Mouse (Mus musculus) forebrain, postnatal 0 days (tissue): ENCODE data around the gene Itpkb. TPM values are rescaled to one million over a fixed set of nuclear protein-coding genes. Genes with fewer than 3 reads are reported as not detected.

ENCODE experiments used
- ATAC-seq: fragments of 200-750 bp; cut with Nextera tagmentation; 2 replicates; pipeline ENCODE4 v1.8.0; 2017; ENCODE audit warnings: mild to moderate bottlenecking, moderate library complexity
- DNase-seq: peaks from one replicate; pipeline ENCODE4 v3.0.0-alpha.2; 2015
- H3K27ac ChIP-seq: fragments of 300-500 bp; sonication (generic); 2 replicates; pipeline ENCODE4 v1.5.1; 2014; ENCODE audit warnings: low read depth, mild to moderate bottlenecking, antibody characterized with exemption, low read length, moderate library complexity, mixed read lengths
- H3K27me3 ChIP-seq: fragments of 300-500 bp; sonication (generic); 2 replicates; pipeline ENCODE4 v1.6.1; 2014; ENCODE audit warnings: mild to moderate bottlenecking, low read length, mixed read lengths; ENCODE audit not compliant: insufficient read depth
- H3K36me3 ChIP-seq: fragments of 300-500 bp; sonication (generic); 2 replicates; pipeline ENCODE4 v1.6.1; 2014; ENCODE audit warnings: mild to moderate bottlenecking, moderate library complexity; ENCODE audit not compliant: insufficient read depth
- H3K4me1 ChIP-seq: fragments of 300-500 bp; sonication (generic); 2 replicates; pipeline ENCODE4 v1.6.1; 2014; ENCODE audit warnings: antibody characterized with exemption; ENCODE audit not compliant: insufficient read depth
- H3K4me2 ChIP-seq: fragments of 300-500 bp; sonication (generic); 2 replicates; pipeline ENCODE4 v1.6.1; 2014; ENCODE audit warnings: low read depth, mild to moderate bottlenecking, moderate library complexity
- H3K4me3 ChIP-seq: fragments of 300-500 bp; sonication (generic); 2 replicates; pipeline ENCODE4 v1.5.1; 2014; ENCODE audit warnings: low read depth, low read length, mixed read lengths
- H3K9ac ChIP-seq: fragments of 300-500 bp; sonication (generic); 2 replicates; pipeline ENCODE4 v1.6.1; 2014; ENCODE audit warnings: mild to moderate bottlenecking
- H3K9me3 ChIP-seq: fragments of 300-500 bp; sonication (generic); 2 replicates; pipeline ENCODE4 v1.6.1; 2016; ENCODE audit warnings: low read length
- CTCF ChIP-seq: sonication (generic); IDR thresholded peaks from 2 replicates; pipeline ENCODE4 v1.5.1; 2016; ENCODE audit warnings: antibody characterized with exemption, control low read depth, low read depth
- WGBS: fragments of 180-500 bp; shearing (Covaris S2); extraction: QIAGEN DNeasy Blood & Tissue Kit; methylation state at CpG from one replicate; pipeline ENCODE4 v1.1.7; 2014; 5-methylcytosine and 5-hydroxymethylcytosine counted together
- polyA plus RNA-seq: library from polyadenylated mRNA; unstranded; fragments of >200 nt; fragmentation: Nextera tagmentation; extraction: Ambion mirVana; gene quantifications from 2 replicates; pipeline ENCODE4 v1.2.1, GENCODE M21; 2015
- total RNA-seq: library from RNA; depleted of rRNA; stranded (reverse); fragments of >200 nt; gene quantifications from 2 replicates; pipeline ENCODE4 v1.2.3, GENCODE M21; 2014

Itpkb gene
- total and polyA plus RNA-seq, 2 experiments from 2014 or later, result 1.9 to 6.4 TPM

- Histone ChIP-seq H3K27ac (no peak overlapping the region), H3K36me3 (no peaks in the 10 kb centered on the region), H3K9me3 (no peaks in the 10 kb centered on the region), H3K4me1 (peaks cover 4% of the 10 kb centered on the region), H3K27me3 (no peaks in the 10 kb centered on the region), H3K9ac (no peak overlapping the region), H3K4me2 (no peak overlapping the region), H3K4me3 (no peak overlapping the region)
- DNase-seq, result no peak
- no peak for TF ChIP-seq CTCF
- ATAC-seq, result no peak
- WGBS, result 75% methylated on average over 9 of the region's 9 CpGs
Measured at GRCm38 (mm10) chr1:180393017-180393797, 62.9 kb downstream of the Itpkb start.

GRCm38 (mm10) chr1:180393873-180394272, 63.6 kb downstream of the Itpkb start:
- Histone ChIP-seq H3K27me3 (no peaks in the 10 kb centered on the region), H3K9ac (no peak overlapping the region), H3K4me3 (no peak overlapping the region), H3K4me1 (no peaks in the 10 kb centered on the region), H3K9me3 (no peaks in the 10 kb centered on the region), H3K27ac (no peak overlapping the region), H3K36me3 (no peaks in the 10 kb centered on the region), H3K4me2 (no peak overlapping the region)
- ATAC-seq (no peak), DNase-seq (no peak)
- no peak for TF ChIP-seq CTCF
- WGBS, result 93% methylated on average over 12 of the region's 12 CpGs

- no peak for TF ChIP-seq CTCF
- WGBS, result 65% methylated on average over 5 of the region's 5 CpGs
- no peak overlapping the region for H3K9ac ChIP-seq
- no peak overlapping the region for H3K4me3 ChIP-seq
- no peaks in the 10 kb centered on the region for H3K27me3 ChIP-seq
- no peaks in the 10 kb centered on the region for H3K4me1 ChIP-seq
- H3K9me3 ChIP-seq, result no peaks in the 10 kb centered on the region
- H3K4me2 ChIP-seq, result no peak overlapping the region
- no peak for ATAC-seq
- H3K36me3 ChIP-seq, result no peaks in the 10 kb centered on the region
- no peak for DNase-seq
- H3K27ac ChIP-seq, result no peak overlapping the region
Measured at GRCm38 (mm10) chr1:180397734-180398133, 67.4 kb downstream of the Itpkb start.

GRCm38 (mm10) chr1:180398446-180398845, 68.2 kb downstream of the Itpkb start:
- no peaks in the 10 kb centered on the region for H3K4me1 ChIP-seq
- no peak for TF ChIP-seq CTCF
- H3K36me3 ChIP-seq, result no peaks in the 10 kb centered on the region
- H3K4me2 ChIP-seq, result no peak overlapping the region
- no peak overlapping the region for H3K27ac ChIP-seq
- H3K9ac ChIP-seq, result no peak overlapping the region
- whole genome bisulfite sequencing, result 75% methylated on average over 3 of the region's 3 CpGs
- no peak overlapping the region for H3K4me3 ChIP-seq
- H3K9me3 ChIP-seq, result no peaks in the 10 kb centered on the region
- DNase-seq (no peak), ATAC-seq (no peak)
- no peaks in the 10 kb centered on the region for H3K27me3 ChIP-seq

GRCm38 (mm10) chr1:180400691-180401455, 70.6 kb downstream of the Itpkb start:
- Histone ChIP-seq H3K4me2 (no peak overlapping the region), H3K9me3 (no peaks in the 10 kb centered on the region), H3K4me1 (no peaks in the 10 kb centered on the region), H3K27me3 (no peaks in the 10 kb centered on the region), H3K9ac (no peak overlapping the region), H3K4me3 (no peak overlapping the region), H3K27ac (no peak overlapping the region), H3K36me3 (no peaks in the 10 kb centered on the region)
- ATAC-seq (no peak), DNase-seq (no peak)
- WGBS, result 82% methylated on average over 4 of the region's 4 CpGs
- no peak for TF ChIP-seq CTCF

GRCm38 (mm10) chr1:180401725-180402124, 71.4 kb downstream of the Itpkb start:
- H3K27me3 ChIP-seq, result no peaks in the 10 kb centered on the region
- H3K9me3 ChIP-seq, result no peaks in the 10 kb centered on the region
- no peaks in the 10 kb centered on the region for H3K36me3 ChIP-seq
- WGBS, result 85% methylated on average over 6 of the region's 6 CpGs
- no peak overlapping the region for H3K27ac ChIP-seq
- no peak overlapping the region for H3K4me2 ChIP-seq
- H3K4me3 ChIP-seq, result no peak overlapping the region
- no peak for ATAC-seq
- TF ChIP-seq CTCF, result no peak
- no peak overlapping the region for H3K9ac ChIP-seq
- DNase-seq, result no peak
- no peaks in the 10 kb centered on the region for H3K4me1 ChIP-seq

GRCm38 (mm10) chr1:180402481-180403081, 72.3 kb downstream of the Itpkb start:
- Histone ChIP-seq H3K27me3 (no peaks in the 10 kb centered on the region), H3K9ac (no peak overlapping the region), H3K4me3 (no peak overlapping the region), H3K4me2 (no peak overlapping the region), H3K4me1 (peaks cover 4% of the 10 kb centered on the region; the same call in 1 of the 2 replicates), H3K36me3 (no peaks in the 10 kb centered on the region), H3K9me3 (no peaks in the 10 kb centered on the region), H3K27ac (no peak overlapping the region)
- 88% methylated on average over 11 of the region's 11 CpGs for WGBS
- DNase-seq, result no peak
- ATAC-seq, result no peak
- no peak for TF ChIP-seq CTCF
